Mouse (Mus musculus) midbrain, postnatal 0 days (tissue): Measurements from ENCODE around the gene 4930435E12Rik. TPM values are rescaled to one million over a fixed set of nuclear protein-coding genes. Genes with fewer than 3 reads are reported as not detected.
A peak's percentile ranks its signal among the peaks of the same experiment; 100 is the strongest.

Experiments
- ATAC-seq: fragments of 200-750 bp; cut with Nextera tagmentation; 2 replicates; pipeline ENCODE4 v1.8.0; 2017; ENCODE audit warnings: moderate number of reproducible peaks, mild to moderate bottlenecking, moderate TSS enrichment, moderate library complexity; ENCODE audit not compliant: low FRiP score
- DNase-seq: peaks from one replicate; pipeline ENCODE4 v3.0.0-alpha.2; 2015; ENCODE audit warnings: low spot score
- H3K27ac ChIP-seq: fragments of 300-500 bp; sonication (generic); 2 replicates; pipeline ENCODE4 v1.5.1; 2014; ENCODE audit warnings: low read depth, mild to moderate bottlenecking, low read length, mixed read lengths
- H3K27me3 ChIP-seq: fragments of 300-500 bp; sonication (generic); 2 replicates; pipeline ENCODE4 v1.6.1; 2014; ENCODE audit warnings: low read length, control low read depth, mixed read lengths; ENCODE audit not compliant: insufficient read depth
- H3K36me3 ChIP-seq: fragments of 300-500 bp; sonication (generic); 2 replicates; pipeline ENCODE4 v1.6.1; 2014; ENCODE audit warnings: low read length, control low read depth, mixed read lengths; ENCODE audit not compliant: insufficient read depth
- H3K4me1 ChIP-seq: fragments of 300-500 bp; sonication (generic); 2 replicates; pipeline ENCODE4 v1.6.1; 2014; ENCODE audit warnings: mild to moderate bottlenecking, control low read depth, antibody characterized with exemption, low read length, mixed read lengths; ENCODE audit not compliant: insufficient read depth
- H3K4me2 ChIP-seq: fragments of 300-500 bp; sonication (generic); 2 replicates; pipeline ENCODE4 v1.6.1; 2014; ENCODE audit warnings: low read depth, mild to moderate bottlenecking, low read length, mixed read lengths; ENCODE audit not compliant: poor library complexity, severe bottlenecking
- H3K4me3 ChIP-seq: fragments of 300-500 bp; sonication (generic); 2 replicates; pipeline ENCODE4 v1.5.1; 2014; ENCODE audit warnings: low read depth, mild to moderate bottlenecking, low read length, moderate library complexity
- H3K9ac ChIP-seq: fragments of 300-500 bp; sonication (generic); replicated peaks from 2 replicates; pipeline ENCODE4 v1.6.1; 2014; ENCODE audit warnings: mild to moderate bottlenecking, low read length, moderate library complexity, mixed read lengths; ENCODE audit not compliant: poor library complexity, severe bottlenecking
- H3K9me3 ChIP-seq: fragments of 300-500 bp; sonication (generic); 2 replicates; pipeline ENCODE4 v1.6.1; 2016; ENCODE audit warnings: low read length, control low read depth
- CTCF ChIP-seq: IDR thresholded peaks from 2 replicates; pipeline ENCODE4 v1.5.1; 2016; ENCODE audit warnings: antibody characterized with exemption, mild to moderate bottlenecking
- WGBS: fragments of 180-500 bp; shearing (Covaris S2); extraction: QIAGEN DNeasy Blood & Tissue Kit; methylation state at CpG from one replicate; pipeline ENCODE4 v1.1.7; 2014; 5-methylcytosine and 5-hydroxymethylcytosine counted together
- polyA plus RNA-seq: library from polyadenylated mRNA; unstranded; fragments of >200 nt; fragmentation: Nextera tagmentation; extraction: Ambion mirVana; gene quantifications from 2 replicates; pipeline ENCODE4 v1.2.1, GENCODE M21; 2015
- total RNA-seq: library from RNA; depleted of rRNA; stranded (reverse); fragments of >200 nt; gene quantifications from 2 replicates; pipeline ENCODE4 v1.2.3, GENCODE M21; 2014

The 4930435E12Rik gene
- total and polyA plus RNA-seq, 2 experiments from 2014 or later = not detected

DNA sequence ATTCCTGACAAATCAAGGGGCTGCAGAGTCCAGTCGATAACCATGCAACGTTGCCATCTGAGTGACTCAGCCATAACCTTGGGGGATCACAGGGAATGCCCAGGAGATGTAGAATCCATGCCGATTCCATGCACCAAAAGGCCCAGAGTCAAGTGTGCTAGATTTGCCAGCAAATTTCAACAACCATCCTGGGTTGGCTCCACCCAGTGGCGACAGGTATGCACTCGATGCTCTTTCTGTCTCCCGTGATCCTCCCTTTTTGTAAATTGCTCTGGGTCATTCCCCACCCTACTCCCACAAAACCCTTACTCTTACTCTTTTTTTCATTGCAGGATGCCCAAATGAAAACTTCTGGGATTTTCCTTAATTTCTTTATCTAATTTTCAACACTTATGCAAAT, 52.2 kb downstream of the 4930435E12Rik start:
- Histone ChIP-seq H3K9me3 (no peaks in the 10 kb centered on the region), H3K4me1 (no peaks in the 10 kb centered on the region), H3K27me3 (no peaks in the 10 kb centered on the region), H3K4me3 (no peak overlapping the region), H3K36me3 (no peaks in the 10 kb centered on the region), H3K27ac (no peak overlapping the region), H3K4me2 (no peak overlapping the region), H3K9ac (no peak overlapping the region)
- ATAC-seq (no peak), DNase-seq (no peak)
- WGBS = 56% methylated on average over 6 of the region's 6 CpGs
- TF ChIP-seq CTCF = peak; percentile 25; the same call in 1 of the 2 replicates

DNA sequence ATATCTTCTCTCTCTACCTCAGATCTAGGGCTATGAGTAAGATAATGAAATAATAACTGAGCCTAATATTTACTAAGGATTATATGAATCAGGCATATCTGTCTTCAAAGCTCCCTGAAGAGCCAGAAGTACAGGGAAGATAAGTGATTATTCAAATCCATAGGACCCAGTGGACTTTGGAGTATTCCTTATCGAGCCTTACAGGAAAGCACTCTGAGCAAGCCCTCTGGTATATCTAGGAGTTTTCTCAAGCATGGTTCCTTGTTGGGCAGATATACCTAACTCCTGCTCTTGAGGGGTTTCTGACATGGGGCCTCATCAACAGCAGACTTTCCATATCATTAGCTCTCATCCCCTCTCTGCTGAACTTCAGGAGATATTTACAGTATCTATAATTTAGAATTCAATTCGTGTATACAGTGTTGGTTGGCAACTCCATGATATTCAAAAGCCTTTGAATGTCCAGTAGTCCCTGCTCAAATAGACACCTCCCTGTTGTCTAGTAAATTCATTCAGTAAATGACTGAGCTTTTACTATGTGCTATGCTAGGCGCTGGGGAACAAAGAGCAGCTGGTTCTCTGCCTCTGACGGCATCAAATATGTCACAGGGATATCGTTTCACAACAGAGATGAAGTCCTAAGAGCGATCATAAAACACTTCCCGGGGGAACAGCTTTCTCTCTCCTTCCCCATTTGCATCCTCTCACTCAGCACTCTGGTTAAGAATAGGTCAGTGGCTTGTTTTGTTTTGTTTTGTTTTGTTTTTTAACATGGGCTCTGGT, 53.4 kb downstream of the 4930435E12Rik start:
- ATAC-seq (no peak), DNase-seq (no peak)
- no peak overlapping the region for H3K4me2 ChIP-seq

DNA sequence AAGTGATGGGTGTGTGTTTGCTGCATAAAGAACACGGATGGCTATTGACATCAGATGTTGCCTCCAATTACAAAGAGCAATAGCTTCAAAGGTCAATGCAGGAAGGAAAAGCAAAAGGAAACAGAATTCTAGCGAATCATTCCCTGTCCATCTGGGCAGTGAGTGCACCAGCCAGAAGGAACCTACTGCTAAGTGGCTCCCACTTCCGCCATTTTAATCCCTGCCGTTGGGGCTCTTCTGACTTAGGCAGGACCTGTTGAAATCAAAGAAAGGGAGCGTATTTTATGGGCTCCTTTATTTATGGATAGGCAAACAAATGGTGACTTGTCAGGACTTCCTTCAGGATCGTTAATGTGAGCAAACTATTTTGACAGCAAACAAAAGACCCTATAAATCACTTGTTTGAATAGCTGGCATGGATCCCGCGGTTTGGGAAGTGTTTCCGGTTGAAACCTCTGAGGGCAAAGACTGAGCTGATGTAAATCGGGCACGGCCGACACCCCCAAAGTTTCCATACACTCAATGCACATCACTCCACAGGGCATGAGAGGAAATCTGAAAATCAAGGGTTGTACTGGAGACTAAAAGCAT, 55.5 kb downstream of the 4930435E12Rik start:
- peaks cover 9% of the 10 kb centered on the region for H3K36me3 ChIP-seq
- H3K27me3 ChIP-seq = no peaks in the 10 kb centered on the region
- no peak overlapping the region for H3K9ac ChIP-seq
- no peak overlapping the region for H3K4me2 ChIP-seq
- WGBS = 70% methylated on average over 12 of the region's 12 CpGs
- no peak for ATAC-seq
- TF ChIP-seq CTCF = no peak
- H3K4me3 ChIP-seq = no peak overlapping the region
- H3K4me1 ChIP-seq = no peaks in the 10 kb centered on the region
- no peak for DNase-seq
- no peaks in the 10 kb centered on the region for H3K9me3 ChIP-seq
- no peak overlapping the region for H3K27ac ChIP-seq

More for the DNA sequence above, 53.4 kb downstream of the 4930435E12Rik start:
- no peak overlapping the region for H3K27ac ChIP-seq
- no peaks in the 10 kb centered on the region for H3K4me1 ChIP-seq
- H3K4me3 ChIP-seq = no peak overlapping the region
- no peak for TF ChIP-seq CTCF
- WGBS = 62% methylated on average over 7 of the region's 7 CpGs
- H3K27me3 ChIP-seq = no peaks in the 10 kb centered on the region
- no peaks in the 10 kb centered on the region for H3K36me3 ChIP-seq
- no peak overlapping the region for H3K9ac ChIP-seq
- no peaks in the 10 kb centered on the region for H3K9me3 ChIP-seq

DNA sequence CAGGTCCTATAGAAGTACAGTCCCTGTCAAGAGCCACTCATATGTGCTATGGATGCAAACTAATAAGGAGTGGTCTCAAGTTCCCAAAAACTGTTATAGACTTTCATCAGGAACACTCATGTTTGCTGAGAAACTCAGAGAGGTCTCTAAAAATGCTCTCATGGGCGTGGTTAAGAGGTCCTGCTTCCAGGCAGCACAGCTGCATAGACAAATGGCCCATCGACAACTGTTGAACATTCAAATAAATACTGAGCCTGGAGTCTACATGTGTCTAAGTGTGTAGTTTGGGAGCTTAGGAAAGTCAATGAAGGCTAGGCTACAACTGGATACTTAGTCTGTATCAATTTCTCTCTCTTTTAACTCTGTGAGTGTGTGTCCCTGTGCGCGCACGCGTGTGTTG, 57.4 kb downstream of the 4930435E12Rik start:
- no peak overlapping the region for H3K4me2 ChIP-seq
- H3K36me3 ChIP-seq = peaks cover 24% of the 10 kb centered on the region
- no peak overlapping the region for H3K4me3 ChIP-seq
- H3K9me3 ChIP-seq = no peaks in the 10 kb centered on the region
- WGBS = 94% methylated on average over 6 of the region's 6 CpGs
- no peak for TF ChIP-seq CTCF
- DNase-seq (no peak), ATAC-seq (no peak)
- no peaks in the 10 kb centered on the region for H3K27me3 ChIP-seq
- no peak overlapping the region for H3K9ac ChIP-seq
- no peak overlapping the region for H3K27ac ChIP-seq
- no peaks in the 10 kb centered on the region for H3K4me1 ChIP-seq

DNA sequence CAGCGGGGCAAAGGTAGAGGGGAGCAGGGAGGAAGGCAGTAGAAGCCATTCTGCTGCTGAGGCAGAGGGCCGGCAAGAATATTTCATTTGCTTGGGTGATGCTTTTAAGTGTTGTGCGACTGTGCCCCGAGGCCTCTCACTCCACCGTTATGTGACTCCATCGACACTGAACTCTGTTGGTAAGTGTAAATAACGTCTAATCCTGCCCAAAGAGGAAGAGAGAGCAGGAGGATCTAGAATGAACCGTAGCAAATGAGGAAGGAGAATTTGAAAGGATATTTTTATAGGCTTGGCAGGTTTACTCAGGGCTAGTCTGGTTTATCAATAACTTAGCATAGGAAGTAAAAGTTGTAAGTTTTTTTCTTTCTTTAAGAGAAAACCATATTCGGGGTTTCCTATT, 59.0 kb downstream of the 4930435E12Rik start:
- Histone ChIP-seq H3K9me3 (no peaks in the 10 kb centered on the region), H3K9ac (no peak overlapping the region), H3K4me3 (no peak overlapping the region), H3K27ac (no peak overlapping the region), H3K27me3 (no peaks in the 10 kb centered on the region), H3K4me1 (no peaks in the 10 kb centered on the region), H3K36me3 (peaks cover 24% of the 10 kb centered on the region), H3K4me2 (no peak overlapping the region)
- DNase-seq = no peak
- WGBS = 84% methylated on average over 9 of the region's 9 CpGs
- no peak for ATAC-seq
- no peak for TF ChIP-seq CTCF

DNA sequence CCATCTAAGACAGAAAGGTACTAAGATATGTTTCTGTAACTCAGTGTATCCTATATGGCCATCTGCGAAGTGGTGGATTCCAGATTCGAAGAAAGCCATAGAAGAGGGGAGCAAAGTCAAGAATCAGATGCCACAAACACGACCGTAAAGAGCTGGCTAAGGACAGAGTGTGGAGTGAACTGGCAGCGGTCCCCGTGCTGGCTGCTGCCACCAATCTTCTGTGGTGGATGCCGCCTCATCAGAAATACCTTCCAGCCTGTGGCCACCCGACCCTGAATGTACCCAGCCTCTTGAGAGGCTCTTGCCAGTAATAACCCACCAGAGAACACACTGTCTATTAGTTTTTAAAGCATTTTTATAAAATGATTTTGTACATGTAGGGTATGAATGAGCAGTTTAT, 60.2 kb downstream of the 4930435E12Rik start:
- H3K36me3 ChIP-seq = peaks cover 30% of the 10 kb centered on the region

More for the DNA sequence above, 60.2 kb downstream of the 4930435E12Rik start:
- ATAC-seq (no peak), DNase-seq (no peak)
- Histone ChIP-seq H3K4me2 (no peak overlapping the region), H3K9ac (no peak overlapping the region), H3K9me3 (no peaks in the 10 kb centered on the region), H3K4me1 (no peaks in the 10 kb centered on the region), H3K4me3 (no peak overlapping the region), H3K27me3 (no peaks in the 10 kb centered on the region), H3K27ac (no peak overlapping the region)
- no peak for TF ChIP-seq CTCF
- 95% methylated on average over 8 of the region's 8 CpGs for WGBS
